Mouse (Mus musculus) lung, postnatal 0 days (tissue): ENCODE measurements at regions not wholly inside any gene's neighbourhood (a gene's known extent, or its start where the extent isn't known, plus 50 kb on each side); places are given as distances from the start of the nearest gene placed in this dataset.
A peak's percentile ranks its signal among the peaks of the same experiment; 100 is the strongest.

ENCODE experiments used
- ATAC-seq: fragments of 200-750 bp; cut with Nextera tagmentation; 2 replicates; pipeline ENCODE4 v1.8.0; 2017; ENCODE audit warnings: moderate library complexity
- DNase-seq: peaks from one replicate; pipeline ENCODE4 v3.0.0-alpha.2; 2016; ENCODE audit warnings: low spot score
- H3K27ac ChIP-seq: fragments of 300-500 bp; sonication (generic); 2 replicates; pipeline ENCODE4 v1.5.1; 2014; ENCODE audit warnings: antibody characterized with exemption, mild to moderate bottlenecking, low read length, mixed read lengths
- H3K27me3 ChIP-seq: fragments of 300-500 bp; sonication (generic); replicated peaks from 2 replicates; pipeline ENCODE4 v1.6.1; 2014; ENCODE audit warnings: low read length, mixed read lengths; ENCODE audit not compliant: insufficient read depth
- H3K36me3 ChIP-seq: fragments of 300-500 bp; sonication (generic); 2 replicates; pipeline ENCODE4 v1.6.1; 2014; ENCODE audit warnings: low read length, mixed read lengths; ENCODE audit not compliant: insufficient read depth
- H3K4me1 ChIP-seq: fragments of 300-500 bp; sonication (generic); 2 replicates; pipeline ENCODE4 v1.6.1; 2014; ENCODE audit warnings: antibody characterized with exemption, low read depth, low read length, mixed read lengths; ENCODE audit not compliant: insufficient read depth
- H3K4me2 ChIP-seq: fragments of 300-500 bp; sonication (generic); replicated peaks from 2 replicates; pipeline ENCODE4 v1.6.1; 2014; ENCODE audit warnings: low read depth, mild to moderate bottlenecking, low read length, moderate library complexity, mixed read lengths
- H3K4me3 ChIP-seq: fragments of 300-500 bp; sonication (generic); 2 replicates; pipeline ENCODE4 v1.5.1; 2014; ENCODE audit warnings: low read depth, low read length
- H3K9ac ChIP-seq: fragments of 300-500 bp; sonication (generic); replicated peaks from 2 replicates; pipeline ENCODE4 v1.6.1; 2014; ENCODE audit warnings: low read depth, mild to moderate bottlenecking
- H3K9me3 ChIP-seq: fragments of 300-500 bp; sonication (generic); 2 replicates; pipeline ENCODE4 v1.6.1; 2016; ENCODE audit warnings: low read length, mixed read lengths
- CTCF ChIP-seq: IDR thresholded peaks from 2 replicates; pipeline ENCODE4 v1.5.1; 2016; ENCODE audit warnings: antibody characterized with exemption, mild to moderate bottlenecking
- EP300 ChIP-seq: IDR thresholded peaks from 2 replicates; pipeline ENCODE4 v1.6.1; 2016; ENCODE audit warnings: antibody characterized with exemption, mild to moderate bottlenecking, control low read depth
- WGBS: fragments of 180-500 bp; shearing (Covaris S2); extraction: QIAGEN DNeasy Blood & Tissue Kit; methylation state at CpG from one replicate; pipeline ENCODE4 v1.1.7; 2014; 5-methylcytosine and 5-hydroxymethylcytosine counted together

DNA sequence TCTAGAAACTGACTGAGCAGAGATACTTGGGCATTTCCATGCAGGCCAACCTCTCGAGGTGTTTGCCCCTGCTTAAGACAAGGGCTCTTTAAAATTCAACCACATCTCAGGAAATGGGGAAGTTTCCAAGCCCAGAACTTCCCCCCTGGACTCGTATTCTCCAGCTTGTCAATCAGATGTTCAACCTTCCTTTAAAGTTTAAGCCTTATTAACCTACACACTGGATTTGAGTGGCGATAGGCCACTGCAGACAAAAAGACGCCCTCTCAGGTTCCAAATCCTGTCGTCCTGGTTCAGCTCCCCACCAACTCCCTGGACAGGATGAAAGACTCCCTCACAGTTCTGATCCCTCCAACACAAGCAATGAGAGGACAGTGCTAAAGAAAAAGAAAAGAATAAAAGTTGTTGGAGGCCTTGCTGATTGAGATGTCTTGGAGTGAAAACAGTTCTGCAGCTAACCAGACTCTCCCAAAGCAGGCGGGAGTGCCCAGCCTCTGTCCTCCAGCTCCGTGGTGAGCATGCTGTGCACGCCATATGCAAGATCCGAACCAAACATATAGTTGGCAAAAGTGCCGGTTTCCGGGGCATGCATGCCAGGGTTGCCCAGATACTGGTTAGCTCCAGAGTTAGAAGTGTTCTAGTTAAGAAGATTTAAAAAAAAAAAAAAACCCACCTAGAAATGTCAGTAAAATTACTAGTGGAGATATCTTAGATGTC, 298.3 kb downstream of the Mycn start:
- Histone ChIP-seq H3K4me1 (no peaks in the 10 kb centered on the region), H3K27ac (no peak overlapping the region), H3K9me3 (no peaks in the 10 kb centered on the region), H3K4me3 (no peak overlapping the region), H3K4me2 (no peak overlapping the region), H3K9ac (no peak overlapping the region), H3K27me3 (no peaks in the 10 kb centered on the region), H3K36me3 (no peaks in the 10 kb centered on the region)
- DNase-seq = peak; percentile 26
- ATAC-seq = no peak
- WGBS = 53% methylated on average over 11 of the region's 11 CpGs
- TF ChIP-seq EP300 (no peak), CTCF (no peak)

DNA sequence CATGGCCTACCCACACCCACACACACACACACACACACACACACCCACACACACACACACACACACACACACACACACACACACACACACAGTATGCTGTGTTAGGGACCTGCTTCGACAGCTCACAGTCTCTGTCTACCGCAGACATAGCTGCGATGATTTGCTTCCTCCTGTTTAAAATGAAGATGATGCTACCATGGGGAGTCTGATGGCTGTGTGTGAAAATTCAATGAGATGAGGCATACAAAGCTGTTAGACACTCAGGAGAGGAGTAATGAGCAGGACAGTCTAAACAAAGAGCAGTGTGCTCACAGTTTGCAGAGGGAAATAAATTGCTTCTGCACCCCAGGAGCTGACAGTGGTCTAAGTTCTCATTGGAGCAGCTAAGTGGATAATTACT, 306.4 kb downstream of the Mycn start:
- 90% methylated on average over 3 of the region's 3 CpGs for WGBS
- Histone ChIP-seq H3K36me3 (no peaks in the 10 kb centered on the region), H3K4me3 (no peak overlapping the region), H3K9me3 (no peaks in the 10 kb centered on the region), H3K27me3 (no peaks in the 10 kb centered on the region), H3K4me2 (no peak overlapping the region), H3K27ac (no peak overlapping the region), H3K9ac (no peak overlapping the region), H3K4me1 (no peaks in the 10 kb centered on the region)
- ATAC-seq (no peak), DNase-seq (no peak)
- TF ChIP-seq CTCF (no peak), EP300 (no peak)

DNA sequence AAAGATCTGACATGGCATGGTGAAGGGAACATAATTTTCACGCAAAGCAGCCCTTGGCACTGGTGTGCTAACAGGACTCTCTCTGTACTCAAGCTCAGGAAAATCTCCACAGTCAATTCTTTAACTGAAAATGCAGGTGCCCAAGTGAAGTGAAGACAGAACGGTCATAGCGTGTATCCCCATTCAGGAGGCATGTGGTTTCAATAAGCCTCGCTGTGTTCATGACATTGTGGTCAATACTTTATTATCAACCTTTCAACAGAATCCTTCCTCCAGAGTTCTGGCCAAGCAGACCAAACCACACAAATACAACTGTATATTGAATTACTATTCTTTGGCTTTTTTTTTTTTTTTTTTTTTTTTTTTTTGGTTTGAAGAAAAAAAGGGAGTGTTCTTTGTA, 314.1 kb downstream of the Mycn start:
- no peak for TF ChIP-seq CTCF
- no peak for TF ChIP-seq EP300
- Histone ChIP-seq H3K9me3 (no peaks in the 10 kb centered on the region), H3K36me3 (no peaks in the 10 kb centered on the region), H3K4me3 (no peak overlapping the region), H3K4me2 (no peak overlapping the region), H3K27ac (no peak overlapping the region), H3K27me3 (no peaks in the 10 kb centered on the region), H3K9ac (no peak overlapping the region), H3K4me1 (no peaks in the 10 kb centered on the region)
- no peak for ATAC-seq
- DNase-seq = no peak
- 93% methylated on average over 4 of the region's 4 CpGs for WGBS

DNA sequence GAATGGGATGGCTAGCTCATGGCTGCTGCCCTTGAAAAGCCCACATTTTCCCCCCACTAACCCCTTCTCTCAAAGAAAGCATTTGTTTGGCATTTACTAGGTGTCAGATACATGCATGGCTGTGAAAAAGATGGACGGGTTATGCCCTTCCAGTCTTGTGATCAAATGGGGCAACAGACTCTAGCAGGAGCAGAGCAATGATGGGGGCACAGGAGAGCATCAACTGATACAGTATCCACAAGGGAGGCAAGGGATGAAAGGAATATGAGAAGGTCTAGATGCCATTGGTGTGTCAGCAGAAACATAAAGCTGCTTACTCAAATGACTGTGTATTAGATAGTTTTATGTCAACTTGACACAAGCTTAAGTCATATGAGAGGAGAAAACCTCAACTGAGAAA, 315.9 kb downstream of the Mycn start:
- ATAC-seq (no peak), DNase-seq (no peak)
- H3K9ac ChIP-seq = no peak overlapping the region
- H3K4me3 ChIP-seq = no peak overlapping the region
- TF ChIP-seq CTCF (no peak), EP300 (no peak)
- 93% methylated on average over 1 of the region's 1 CpGs for WGBS
- H3K4me1 ChIP-seq = no peaks in the 10 kb centered on the region
- H3K4me2 ChIP-seq = no peak overlapping the region
- no peaks in the 10 kb centered on the region for H3K9me3 ChIP-seq
- no peaks in the 10 kb centered on the region for H3K27me3 ChIP-seq
- H3K36me3 ChIP-seq = no peaks in the 10 kb centered on the region
- H3K27ac ChIP-seq = no peak overlapping the region

DNA sequence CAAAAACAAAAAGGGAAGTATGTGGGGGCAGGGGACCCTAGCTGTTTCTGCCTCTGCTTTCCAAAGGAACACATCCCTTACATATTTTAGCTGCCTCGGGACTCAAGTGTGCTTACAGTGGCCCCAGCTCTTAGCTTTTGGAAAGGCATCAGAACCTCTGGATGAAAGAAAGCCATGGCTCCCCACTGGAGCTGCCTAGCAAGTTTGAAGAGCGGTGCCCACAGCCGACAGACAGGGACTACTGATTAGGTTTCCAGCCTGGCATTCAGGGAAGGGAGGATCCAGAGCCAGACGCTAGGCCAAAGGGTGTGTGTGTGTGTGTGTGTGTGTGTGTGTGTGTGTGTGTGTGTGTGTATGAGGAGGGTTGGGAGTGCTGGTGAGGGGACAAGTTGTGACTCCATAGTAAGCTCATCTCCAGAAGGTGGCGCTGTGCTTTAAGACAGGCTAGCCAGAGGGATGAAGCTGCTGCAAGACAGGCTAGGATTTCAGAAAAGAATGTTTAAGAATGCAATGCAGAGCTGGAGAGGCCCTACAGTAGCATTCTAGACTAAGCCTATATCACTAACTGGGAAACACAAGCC, 318.9 kb downstream of the Mycn start:
- TF ChIP-seq EP300 (no peak), CTCF (peak; percentile 90)
- Histone ChIP-seq H3K9ac (no peak overlapping the region), H3K27ac (no peak overlapping the region), H3K36me3 (no peaks in the 10 kb centered on the region), H3K4me2 (no peak overlapping the region), H3K4me1 (no peaks in the 10 kb centered on the region), H3K4me3 (no peak overlapping the region), H3K9me3 (no peaks in the 10 kb centered on the region), H3K27me3 (no peaks in the 10 kb centered on the region)
- 15% methylated on average over 5 of the region's 5 CpGs for WGBS
- DNase-seq (peak; percentile 92), ATAC-seq (peak; percentile 82)

DNA sequence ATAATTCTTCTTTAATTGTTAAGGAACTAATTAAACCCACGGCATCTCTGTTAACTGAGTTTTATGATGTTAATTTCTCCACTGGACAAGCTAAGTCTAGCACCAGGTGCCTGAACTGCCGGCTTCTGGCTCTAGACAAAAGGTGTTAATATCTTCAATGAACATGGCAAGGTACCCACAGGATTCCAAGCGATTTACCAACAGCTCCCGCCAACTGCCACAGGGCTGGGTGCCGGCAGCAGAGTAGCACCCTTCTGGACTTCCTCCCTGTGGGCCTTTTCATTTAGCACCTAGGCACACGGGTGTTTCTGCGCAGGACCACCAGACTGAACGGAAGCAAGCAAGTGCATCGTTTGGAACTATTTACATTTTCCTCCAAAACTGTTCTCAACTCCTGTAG, 320.2 kb downstream of the Mycn start:
- DNase-seq = no peak
- Histone ChIP-seq H3K9ac (no peak overlapping the region), H3K4me1 (no peaks in the 10 kb centered on the region), H3K4me3 (no peak overlapping the region), H3K27me3 (no peaks in the 10 kb centered on the region), H3K9me3 (no peaks in the 10 kb centered on the region), H3K4me2 (no peak overlapping the region), H3K36me3 (no peaks in the 10 kb centered on the region), H3K27ac (no peak overlapping the region)
- no peak for TF ChIP-seq EP300
- no peak for TF ChIP-seq CTCF
- 86% methylated on average over 9 of the region's 9 CpGs for WGBS
- no peak for ATAC-seq
